Mouse (Mus musculus) brown adipose tissue, adult 24 weeks (tissue): Measurements from ENCODE around the gene Rab11fip4. TPM values are rescaled to one million over a fixed set of nuclear protein-coding genes. Genes with fewer than 3 reads are reported as not detected.
A peak's percentile ranks its signal among the peaks of the same experiment; 100 is the strongest.

Source experiments
- H3K27ac ChIP-seq: fragments of 200-500 bp; replicated peaks from 2 replicates; pipeline ENCODE4 v1.5.1; 2012; ENCODE audit warnings: low read depth, mild to moderate bottlenecking, low read length
- H3K4me1 ChIP-seq: fragments of 200-500 bp; 2 replicates; pipeline ENCODE4 v1.6.1; 2012; ENCODE audit warnings: low read length, mixed read lengths; ENCODE audit not compliant: control insufficient read depth, insufficient read depth, insufficient read length
- H3K4me3 ChIP-seq: fragments of 200-500 bp; 2 replicates; pipeline ENCODE4 v1.5.1; 2012; ENCODE audit warnings: low read depth, mild to moderate bottlenecking, low read length, moderate library complexity; ENCODE audit not compliant: insufficient read depth
- polyA plus RNA-seq: library from polyadenylated mRNA; stranded (reverse); fragments of >200 nt; gene quantifications from 2 replicates; pipeline ENCODE4 v1.2.4, GENCODE M21; 2012; ENCODE audit not compliant: missing spikeins, insufficient read depth, insufficient read length

The Rab11fip4 gene
- polyA plus RNA-seq, 1 experiment: 3.1 TPM

GRCm38 (mm10) chr11:79715316-79715715 lies 124.3 kb downstream of the Rab11fip4 start:
- Histone ChIP-seq H3K27ac (peak overlapping the region; percentile 87), H3K4me3 (peak overlapping the region; percentile 29)

DNA sequence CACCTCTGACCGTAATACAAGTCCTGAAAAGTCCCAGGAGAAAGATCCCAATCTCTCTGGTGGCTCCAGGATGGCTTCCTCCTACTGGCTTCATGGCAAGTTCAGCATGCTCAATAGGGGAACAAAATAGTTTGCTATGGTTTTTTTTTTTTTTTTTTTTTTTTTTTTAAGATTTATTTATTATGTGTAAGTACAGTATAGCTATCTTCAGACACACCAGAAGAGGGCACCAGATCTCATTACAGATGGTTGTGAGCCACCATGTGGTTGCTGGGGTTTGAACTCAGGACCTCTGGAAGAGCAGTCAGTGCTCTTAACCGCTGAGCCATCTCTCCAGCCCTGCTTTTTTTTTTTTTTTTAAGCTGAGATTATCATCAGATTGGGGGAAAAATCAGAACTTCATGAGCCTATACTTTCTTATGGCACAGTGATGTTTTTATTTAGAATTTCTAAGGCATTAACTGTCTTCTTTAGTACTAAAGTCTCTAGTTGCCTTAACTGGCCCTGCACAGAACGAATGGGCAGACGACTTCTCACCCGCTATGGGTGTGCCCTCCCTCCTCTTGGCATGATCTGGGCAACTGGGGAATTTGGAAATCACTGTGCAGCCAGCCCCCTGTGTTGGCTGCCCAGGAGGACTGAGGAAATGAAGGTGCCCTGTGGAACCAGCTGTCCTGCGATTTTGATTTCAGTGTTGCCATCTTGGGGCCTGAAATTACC lies 124.9 kb downstream of the Rab11fip4 start:
- Histone ChIP-seq H3K4me1 (peaks cover 13% of the 10 kb centered on the region), H3K4me3 (peak overlapping the region; percentile 29), H3K27ac (peak overlapping the region; percentile 90)

More at GRCm38 (mm10) chr11:79715316-79715715, 124.3 kb downstream of the Rab11fip4 start:
- H3K4me1 ChIP-seq: peaks cover 9% of the 10 kb centered on the region; the same call in 1 of the 2 replicates

- Histone ChIP-seq H3K4me3 (peak overlapping the region; percentile 2; the same call in 1 of the 2 replicates), H3K4me1 (peaks cover 14% of the 10 kb centered on the region), H3K27ac (peak overlapping the region; percentile 90)
These were observed 125.4 kb downstream of the Rab11fip4 start for GRCm38 (mm10) chr11:79716453-79716749.

DNA sequence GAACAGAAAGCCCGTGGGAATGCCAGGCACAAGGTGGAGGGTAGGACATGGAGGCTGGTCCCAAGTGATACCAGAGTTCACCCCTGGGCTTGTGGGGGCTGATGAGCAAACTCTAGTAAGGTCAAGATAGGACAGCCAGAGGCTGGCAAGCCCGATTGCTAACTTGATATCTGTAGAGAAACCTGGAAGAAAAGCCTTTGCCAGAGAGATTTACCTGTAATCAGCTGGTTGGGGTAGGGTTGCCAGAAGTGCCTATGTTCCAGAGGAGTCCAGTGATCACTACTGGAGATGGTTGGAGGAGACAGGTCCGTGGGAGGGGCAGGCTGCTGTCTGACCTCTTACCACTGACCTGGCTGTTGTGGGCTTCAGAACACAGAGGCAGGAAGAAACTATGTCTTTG lies 126.3 kb downstream of the Rab11fip4 start:
- Histone ChIP-seq H3K4me3 (0 out of 2 replicates have a peak overlapping the region, but pooled peaks have one; percentile 12), H3K4me1 (peaks cover 18% of the 10 kb centered on the region), H3K27ac (peak overlapping the region; percentile 90)

GRCm38 (mm10) chr11:79717801-79718200 lies 126.8 kb downstream of the Rab11fip4 start:
- Histone ChIP-seq H3K4me1 (peaks cover 22% of the 10 kb centered on the region), H3K4me3 (peak overlapping the region; percentile 12), H3K27ac (peak overlapping the region; percentile 90)

DNA sequence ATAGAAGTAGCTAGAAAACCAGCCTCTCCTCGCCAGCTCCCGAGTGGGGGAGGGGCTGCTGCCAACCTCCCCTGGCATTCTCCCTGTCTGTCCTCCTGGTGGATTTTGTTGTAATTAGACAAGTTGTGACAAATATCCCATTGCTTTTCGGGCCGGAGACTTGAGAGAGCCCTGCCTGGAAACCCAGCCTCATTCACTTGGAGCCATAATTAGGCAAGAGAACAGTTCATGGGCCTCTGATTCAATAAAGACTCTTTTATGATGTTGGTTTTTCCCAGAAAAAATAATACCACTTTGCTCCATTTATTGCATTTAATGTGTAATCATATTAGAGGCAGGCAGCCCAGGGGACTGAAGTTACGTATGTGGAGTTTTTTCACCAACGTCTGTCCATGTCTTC lies 127.2 kb downstream of the Rab11fip4 start:
- Histone ChIP-seq H3K27ac (peak overlapping the region; percentile 89), H3K4me3 (no peak overlapping the region)

DNA sequence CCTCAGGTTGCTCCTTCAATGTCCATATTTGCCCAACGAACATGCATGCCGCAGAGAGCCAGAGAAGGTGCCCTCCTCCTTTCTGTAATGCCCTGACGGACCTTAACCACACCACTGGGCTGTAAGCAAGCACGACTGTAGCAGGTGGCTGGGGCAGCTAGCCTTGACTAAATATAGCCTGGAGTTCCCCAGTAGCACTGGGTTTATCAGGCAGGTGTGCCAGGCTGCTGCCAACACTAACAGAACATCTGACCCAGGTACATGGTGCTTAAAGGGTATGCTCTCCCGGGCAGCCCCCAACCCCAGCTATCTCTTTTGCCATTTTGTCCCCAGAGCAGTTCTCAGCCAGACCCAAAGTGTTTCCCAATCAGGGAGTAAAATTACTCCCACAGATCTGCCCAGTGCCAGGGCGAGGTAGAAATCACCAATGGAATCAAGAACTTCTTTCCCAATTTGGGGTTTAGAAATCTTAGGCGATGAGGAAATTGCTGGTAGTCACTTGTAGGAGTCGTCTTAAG lies 127.9 kb downstream of the Rab11fip4 start:
- H3K27ac ChIP-seq: peak overlapping the region; percentile 89
- peaks cover 26% of the 10 kb centered on the region for H3K4me1 ChIP-seq
- no peak overlapping the region for H3K4me3 ChIP-seq

More for the DNA sequence above, 127.2 kb downstream of the Rab11fip4 start:
- peaks cover 22% of the 10 kb centered on the region for H3K4me1 ChIP-seq

DNA sequence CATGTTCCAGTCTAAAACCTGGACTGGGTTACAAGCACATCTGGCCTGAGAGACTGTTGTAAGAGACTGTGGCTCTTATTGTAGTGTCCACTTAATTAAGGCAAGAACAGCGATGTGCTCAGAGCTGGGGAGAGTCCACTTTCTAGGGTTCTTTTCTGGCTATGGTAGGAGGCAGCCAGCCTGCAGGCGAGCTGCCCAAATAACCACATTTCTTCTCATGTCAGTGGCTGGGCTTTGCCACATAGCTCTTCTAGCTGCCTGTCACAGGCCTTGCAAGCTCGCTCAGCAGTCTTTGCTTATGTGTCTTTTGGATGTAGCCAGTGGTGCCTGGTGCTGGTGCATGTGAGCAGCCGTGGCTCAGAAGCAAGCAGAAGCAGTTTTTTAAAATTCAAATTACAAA lies 129.7 kb downstream of the Rab11fip4 start:
- Histone ChIP-seq H3K4me1 (peaks cover 32% of the 10 kb centered on the region), H3K4me3 (no peak overlapping the region), H3K27ac (peak overlapping the region; percentile 66)

GRCm38 (mm10) chr11:79722811-79723210 lies 131.8 kb downstream of the Rab11fip4 start:
- peak overlapping the region; percentile 77 for H3K27ac ChIP-seq
- H3K4me3 ChIP-seq: no peak overlapping the region
- H3K4me1 ChIP-seq: peaks cover 28% of the 10 kb centered on the region

GRCm38 (mm10) chr11:79725005-79725404 lies 134.0 kb downstream of the Rab11fip4 start:
- Histone ChIP-seq H3K4me3 (no peak overlapping the region), H3K27ac (peak overlapping the region; percentile 87), H3K4me1 (peaks cover 38% of the 10 kb centered on the region)

- peak overlapping the region; percentile 58 for H3K27ac ChIP-seq
- H3K4me1 ChIP-seq: peaks cover 35% of the 10 kb centered on the region
- H3K4me3 ChIP-seq: no peak overlapping the region
These were observed 138.4 kb downstream of the Rab11fip4 start for GRCm38 (mm10) chr11:79729231-79730047.

- H3K27ac ChIP-seq: peak overlapping the region; percentile 4
- peaks cover 27% of the 10 kb centered on the region for H3K4me1 ChIP-seq
- no peak overlapping the region for H3K4me3 ChIP-seq
These were observed 139.4 kb downstream of the Rab11fip4 start for GRCm38 (mm10) chr11:79730462-79730861.

GRCm38 (mm10) chr11:79731476-79731875 lies 140.5 kb downstream of the Rab11fip4 start:
- no peak overlapping the region for H3K4me3 ChIP-seq
- H3K27ac ChIP-seq: no peak overlapping the region
- H3K4me1 ChIP-seq: peaks cover 26% of the 10 kb centered on the region

- Histone ChIP-seq H3K27ac (no peak overlapping the region), H3K4me3 (no peak overlapping the region), H3K4me1 (peaks cover 37% of the 10 kb centered on the region)
These were observed 142.0 kb downstream of the Rab11fip4 start for GRCm38 (mm10) chr11:79733013-79733412.

DNA sequence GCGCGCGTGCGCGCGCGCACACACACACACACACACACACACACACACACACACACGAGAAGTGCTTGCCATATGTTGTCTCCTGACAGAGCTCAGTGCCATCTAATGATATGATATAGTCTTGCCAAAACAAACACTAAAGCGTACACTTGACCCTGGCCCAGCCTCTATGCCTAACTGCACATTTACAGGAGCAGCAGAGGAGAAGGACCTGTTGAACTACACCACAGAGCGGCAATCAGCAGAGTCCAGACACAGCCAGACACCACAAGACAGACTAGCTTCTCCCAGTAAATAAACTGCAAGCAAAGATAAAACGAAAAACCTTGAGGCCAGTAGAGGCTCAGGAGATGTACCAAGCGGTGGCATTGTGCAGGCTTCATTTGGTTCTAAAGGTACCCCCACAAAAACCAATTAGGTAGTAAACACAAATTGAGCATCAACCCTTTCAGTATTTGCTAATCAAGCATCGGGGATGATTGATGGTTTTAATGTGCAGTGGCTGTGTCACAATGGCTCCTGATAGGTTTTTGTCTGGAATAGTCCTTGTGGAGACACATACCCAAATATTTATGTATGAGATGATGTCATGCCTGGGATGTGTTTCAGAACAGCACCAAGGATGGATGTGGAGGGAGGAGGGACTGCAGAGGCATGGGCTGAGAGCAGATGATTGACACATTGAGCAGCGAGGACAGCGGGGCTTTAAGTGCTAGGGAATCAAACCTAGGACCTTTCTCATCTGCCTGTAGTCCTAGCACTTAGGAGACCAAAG lies 145.4 kb downstream of the Rab11fip4 start:
- 0 out of 2 replicates have a peak overlapping the region, but pooled peaks have one; percentile 10 for H3K27ac ChIP-seq
- no peak overlapping the region for H3K4me3 ChIP-seq

More for the DNA sequence above, 145.4 kb downstream of the Rab11fip4 start:
- peaks cover 38% of the 10 kb centered on the region for H3K4me1 ChIP-seq
